Mouse (Mus musculus) hindbrain, embryonic 12.5 days (tissue): ENCODE results near the gene Aff3. TPM values are rescaled to one million over a fixed set of nuclear protein-coding genes. Genes with fewer than 3 reads are reported as not detected.

Experiments
- ATAC-seq: fragments of 200-750 bp; cut with Nextera tagmentation; 2 replicates; pipeline ENCODE4 v1.8.0; 2017; ENCODE audit warnings: moderate TSS enrichment; ENCODE audit not compliant: low FRiP score
- H3K27ac ChIP-seq: fragments of 300-500 bp; sonication (generic); 2 replicates; pipeline ENCODE4 v1.5.1; 2016; ENCODE audit warnings: mild to moderate bottlenecking
- H3K27me3 ChIP-seq: fragments of 300-500 bp; sonication (generic); 2 replicates; pipeline ENCODE4 v1.6.1; 2016; ENCODE audit warnings: mild to moderate bottlenecking
- H3K36me3 ChIP-seq: fragments of 300-500 bp; sonication (generic); 2 replicates; pipeline ENCODE4 v1.6.1; 2016; ENCODE audit warnings: mild to moderate bottlenecking
- H3K4me1 ChIP-seq: fragments of 300-500 bp; sonication (generic); 2 replicates; pipeline ENCODE4 v1.6.1; 2016
- H3K4me2 ChIP-seq: fragments of 300-500 bp; sonication (generic); replicated peaks from 2 replicates; pipeline ENCODE4 v1.6.1; 2016; ENCODE audit warnings: mild to moderate bottlenecking
- H3K4me3 ChIP-seq: fragments of 300-500 bp; sonication (generic); 2 replicates; pipeline ENCODE4 v1.5.1; 2016; ENCODE audit warnings: mild to moderate bottlenecking
- H3K9ac ChIP-seq: fragments of 300-500 bp; sonication (generic); 2 replicates; pipeline ENCODE4 v1.6.1; 2016; ENCODE audit warnings: mild to moderate bottlenecking, moderate library complexity
- H3K9me3 ChIP-seq: fragments of 300-500 bp; sonication (generic); replicated peaks from 2 replicates; pipeline ENCODE4 v1.6.1; 2016; ENCODE audit warnings: mild to moderate bottlenecking
- WGBS: fragments of 180-500 bp; shearing (Covaris S2); methylation state at CpG from one replicate; pipeline ENCODE4 v1.1.7; 2016; 5-methylcytosine and 5-hydroxymethylcytosine counted together
- polyA plus RNA-seq: library from polyadenylated mRNA; unstranded; fragments of >200 nt; fragmentation: Nextera tagmentation; extraction: Ambion mirVana; gene quantifications from 2 replicates; pipeline ENCODE4 v1.2.1, GENCODE M21; 2016

Gene Aff3
- polyA plus RNA-seq, 1 experiment from 2014 or later = 45.2 TPM

- peaks cover 38% of the 10 kb centered on the region for H3K4me1 ChIP-seq
- H3K27me3 ChIP-seq = no peaks in the 10 kb centered on the region
- no peak overlapping the region for H3K9ac ChIP-seq
- no peak overlapping the region for H3K4me2 ChIP-seq
- ATAC-seq = no peak
- H3K4me3 ChIP-seq = no peak overlapping the region
- H3K9me3 ChIP-seq = no peaks in the 10 kb centered on the region
- 0 out of 2 replicates have a peak, but pooled peaks cover 2% of the 10 kb centered on the region for H3K36me3 ChIP-seq
- 42% methylated on average over 4 of the region's 4 CpGs for WGBS
- H3K27ac ChIP-seq = no peak overlapping the region
Measured at GRCm38 (mm10) chr1:38514634-38515011, 150.1 kb downstream of the Aff3 start.

- H3K9me3 ChIP-seq = no peaks in the 10 kb centered on the region
- no peak overlapping the region for H3K9ac ChIP-seq
- H3K4me2 ChIP-seq = no peak overlapping the region
- no peaks in the 10 kb centered on the region for H3K27me3 ChIP-seq
- 55% methylated on average over 12 of the region's 12 CpGs for WGBS
- 0 out of 2 replicates have a peak, but pooled peaks cover 2% of the 10 kb centered on the region for H3K36me3 ChIP-seq
- H3K4me1 ChIP-seq = peaks cover 38% of the 10 kb centered on the region
- no peak overlapping the region for H3K4me3 ChIP-seq
- H3K27ac ChIP-seq = no peak overlapping the region
- no peak for ATAC-seq
Measured at GRCm38 (mm10) chr1:38513970-38514633, 150.7 kb downstream of the Aff3 start.

DNA sequence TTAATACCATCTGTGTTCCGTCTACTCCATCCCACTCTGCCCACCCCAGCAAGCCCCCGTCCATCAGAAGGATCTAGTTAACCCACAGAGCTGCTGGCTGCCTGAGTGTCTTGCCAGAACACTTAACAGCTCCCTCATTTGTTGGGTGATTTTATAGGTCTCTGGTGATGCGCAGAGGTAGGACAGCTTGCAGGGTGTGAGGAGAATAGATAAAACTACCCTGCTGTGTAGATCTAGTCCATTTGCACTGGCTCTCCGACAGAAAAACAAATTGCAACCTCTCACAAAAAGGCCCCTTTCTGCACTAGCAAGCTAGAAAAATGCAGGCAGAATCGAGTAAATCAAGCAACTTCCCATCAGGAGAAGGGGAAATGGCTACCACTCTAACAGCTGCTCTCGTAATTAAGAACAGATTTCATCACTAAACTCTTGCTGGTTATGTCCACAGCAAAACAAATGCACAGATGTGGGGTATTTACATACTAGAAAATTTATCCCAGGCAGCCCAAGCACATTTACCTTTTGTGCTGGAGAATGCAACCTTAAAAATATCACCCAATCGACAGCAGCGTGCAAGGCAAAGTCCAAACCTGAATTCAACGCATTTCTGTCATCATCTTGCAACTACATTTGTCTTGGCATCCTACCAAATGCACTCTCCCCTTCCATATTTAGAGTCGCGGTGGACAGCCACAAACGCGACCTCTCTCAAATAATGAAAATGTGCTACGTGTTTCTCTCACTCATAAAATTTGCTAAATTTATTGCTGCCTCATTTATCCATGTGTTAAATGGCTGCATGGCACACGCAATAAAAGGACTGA is 152.3 kb downstream of the Aff3 start:
- peak overlapping the region; percentile 13; the same call in 1 of the 2 replicates for H3K4me2 ChIP-seq
- H3K4me1 ChIP-seq = peaks cover 38% of the 10 kb centered on the region
- no peaks in the 10 kb centered on the region for H3K27me3 ChIP-seq
- H3K9ac ChIP-seq = no peak overlapping the region
- peak overlapping the region; percentile 64 for H3K27ac ChIP-seq
- 39% methylated on average over 15 of the region's 15 CpGs for WGBS
- H3K9me3 ChIP-seq = no peaks in the 10 kb centered on the region
- 0 out of 2 replicates have a peak, but pooled peaks have one; percentile 26 for ATAC-seq
- 0 out of 2 replicates have a peak, but pooled peaks cover 2% of the 10 kb centered on the region for H3K36me3 ChIP-seq
- H3K4me3 ChIP-seq = no peak overlapping the region

GRCm38 (mm10) chr1:38511076-38511475 is 153.7 kb downstream of the Aff3 start:
- no peaks in the 10 kb centered on the region for H3K9me3 ChIP-seq
- no peaks in the 10 kb centered on the region for H3K36me3 ChIP-seq
- no peaks in the 10 kb centered on the region for H3K27me3 ChIP-seq
- no peak overlapping the region for H3K9ac ChIP-seq
- ATAC-seq = no peak
- peaks cover 48% of the 10 kb centered on the region for H3K4me1 ChIP-seq
- WGBS = 53% methylated on average over 5 of the region's 5 CpGs
- peak overlapping the region; percentile 74 for H3K27ac ChIP-seq
- no peak overlapping the region for H3K4me3 ChIP-seq
- no peak overlapping the region for H3K4me2 ChIP-seq

DNA sequence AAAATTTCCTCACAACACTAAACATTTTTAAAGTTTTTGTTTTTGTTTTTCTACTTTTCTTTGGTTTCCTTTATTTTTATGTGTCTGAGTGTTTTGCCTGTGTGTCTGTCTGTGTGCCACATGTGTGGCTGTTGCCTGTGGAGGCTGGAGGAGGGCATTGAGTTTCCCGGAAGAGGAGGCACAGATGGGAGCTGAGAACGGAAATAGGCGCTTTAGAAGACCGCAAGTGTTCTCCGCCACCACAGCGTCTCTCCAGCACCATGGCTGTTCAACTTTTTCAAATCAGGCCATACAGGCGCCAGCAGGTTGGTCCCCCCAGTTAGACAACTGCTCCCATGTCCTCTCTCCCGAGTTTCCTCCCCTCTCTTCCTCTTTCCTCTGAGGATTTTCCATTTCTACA is 155.5 kb downstream of the Aff3 start:
- H3K27me3 ChIP-seq = no peaks in the 10 kb centered on the region
- no peak overlapping the region for H3K4me3 ChIP-seq
- no peak overlapping the region for H3K27ac ChIP-seq
- H3K4me2 ChIP-seq = no peak overlapping the region
- no peak overlapping the region for H3K9ac ChIP-seq
- peaks cover 39% of the 10 kb centered on the region for H3K4me1 ChIP-seq
- no peaks in the 10 kb centered on the region for H3K9me3 ChIP-seq
- no peaks in the 10 kb centered on the region for H3K36me3 ChIP-seq
- WGBS = 81% methylated on average over 8 of the region's 8 CpGs
- ATAC-seq = no peak

GRCm38 (mm10) chr1:38507636-38508179 is 157.0 kb downstream of the Aff3 start:
- Histone ChIP-seq H3K9me3 (no peaks in the 10 kb centered on the region), H3K4me3 (no peak overlapping the region), H3K9ac (no peak overlapping the region), H3K36me3 (no peaks in the 10 kb centered on the region), H3K4me2 (no peak overlapping the region), H3K4me1 (peaks cover 38% of the 10 kb centered on the region), H3K27me3 (no peaks in the 10 kb centered on the region), H3K27ac (no peak overlapping the region)
- ATAC-seq = no peak
- whole genome bisulfite sequencing = 81% methylated on average over 7 of the region's 7 CpGs

GRCm38 (mm10) chr1:38506396-38506795 is 158.4 kb downstream of the Aff3 start:
- ATAC-seq = no peak
- H3K27ac ChIP-seq = no peak overlapping the region
- H3K27me3 ChIP-seq = no peaks in the 10 kb centered on the region
- H3K9me3 ChIP-seq = no peaks in the 10 kb centered on the region
- no peak overlapping the region for H3K4me3 ChIP-seq
- no peaks in the 10 kb centered on the region for H3K36me3 ChIP-seq
- no peak overlapping the region for H3K9ac ChIP-seq
- no peak overlapping the region for H3K4me2 ChIP-seq
- 90% methylated on average over 3 of the region's 3 CpGs for WGBS
- peaks cover 38% of the 10 kb centered on the region for H3K4me1 ChIP-seq

GRCm38 (mm10) chr1:38503431-38504089 is 161.2 kb downstream of the Aff3 start:
- H3K9ac ChIP-seq = no peak overlapping the region
- ATAC-seq = peak; percentile 58
- H3K9me3 ChIP-seq = no peaks in the 10 kb centered on the region
- 0 out of 2 replicates have a peak overlapping the region, but pooled peaks have one; percentile 45 for H3K27ac ChIP-seq
- WGBS = 71% methylated on average over 13 of the region's 13 CpGs
- H3K4me1 ChIP-seq = peaks cover 29% of the 10 kb centered on the region
- H3K4me2 ChIP-seq = no peak overlapping the region
- no peak overlapping the region for H3K4me3 ChIP-seq
- H3K36me3 ChIP-seq = no peaks in the 10 kb centered on the region
- H3K27me3 ChIP-seq = no peaks in the 10 kb centered on the region

DNA sequence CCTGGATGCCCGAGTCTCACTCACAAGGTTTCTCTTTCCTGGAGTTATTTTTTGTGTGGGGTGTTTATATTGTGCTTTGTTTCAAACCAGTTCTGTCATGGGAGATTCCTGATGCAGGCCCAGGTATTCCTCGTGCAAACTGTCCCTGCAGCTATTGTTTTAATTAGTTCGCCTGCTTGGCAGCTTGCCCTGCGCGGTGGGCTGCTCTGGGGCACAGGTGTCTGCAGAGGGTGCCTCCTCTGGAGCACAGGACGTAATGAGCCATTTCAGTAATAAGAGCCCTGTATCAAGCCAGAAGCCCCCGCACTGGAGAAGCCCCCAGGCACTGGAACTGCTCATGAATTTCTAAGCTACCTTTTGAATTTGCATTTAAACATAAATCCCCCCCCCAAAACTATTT is 162.0 kb downstream of the Aff3 start:
- no peak overlapping the region for H3K4me2 ChIP-seq
- H3K27me3 ChIP-seq = no peaks in the 10 kb centered on the region
- 59% methylated on average over 7 of the region's 7 CpGs for whole genome bisulfite sequencing
- no peak overlapping the region for H3K9ac ChIP-seq
- H3K36me3 ChIP-seq = no peaks in the 10 kb centered on the region
- H3K9me3 ChIP-seq = no peaks in the 10 kb centered on the region
- H3K27ac ChIP-seq = peak overlapping the region; percentile 68
- peak; percentile 78 for ATAC-seq
- H3K4me1 ChIP-seq = peaks cover 34% of the 10 kb centered on the region
- no peak overlapping the region for H3K4me3 ChIP-seq

DNA sequence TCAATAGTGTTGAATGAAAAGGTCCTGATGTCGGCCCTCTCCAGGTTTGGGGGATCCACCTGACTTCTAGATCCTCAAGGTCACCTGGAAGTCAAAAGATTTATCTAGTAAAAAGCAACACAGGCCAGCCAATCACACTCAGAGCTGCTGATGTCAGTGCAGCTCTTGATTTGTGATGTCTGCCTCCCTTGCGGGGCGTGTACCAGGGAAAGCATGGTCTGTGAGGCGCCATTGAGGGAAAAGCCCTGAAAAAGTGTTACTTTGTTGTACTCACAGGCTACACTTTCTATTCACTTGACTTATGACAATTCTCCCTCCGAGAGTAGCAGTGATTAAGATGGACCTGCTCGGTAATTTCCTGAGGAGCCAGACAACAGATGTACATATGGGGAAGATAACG is 163.5 kb downstream of the Aff3 start:
- no peaks in the 10 kb centered on the region for H3K36me3 ChIP-seq
- no peak overlapping the region for H3K4me3 ChIP-seq
- no peaks in the 10 kb centered on the region for H3K9me3 ChIP-seq
- no peaks in the 10 kb centered on the region for H3K27me3 ChIP-seq
- H3K4me2 ChIP-seq = no peak overlapping the region
- H3K4me1 ChIP-seq = peaks cover 33% of the 10 kb centered on the region
- H3K27ac ChIP-seq = no peak overlapping the region
- 90% methylated on average over 7 of the region's 7 CpGs for WGBS
- H3K9ac ChIP-seq = no peak overlapping the region
- ATAC-seq = no peak

- H3K4me3 ChIP-seq = no peak overlapping the region
- H3K9ac ChIP-seq = no peak overlapping the region
- H3K27me3 ChIP-seq = no peaks in the 10 kb centered on the region
- H3K36me3 ChIP-seq = no peaks in the 10 kb centered on the region
- ATAC-seq = no peak
- peaks cover 33% of the 10 kb centered on the region for H3K4me1 ChIP-seq
- no peaks in the 10 kb centered on the region for H3K9me3 ChIP-seq
- H3K27ac ChIP-seq = no peak overlapping the region
- no peak overlapping the region for H3K4me2 ChIP-seq
- 86% methylated on average over 6 of the region's 6 CpGs for WGBS
Measured at GRCm38 (mm10) chr1:38499500-38499899, 165.3 kb downstream of the Aff3 start.

- Histone ChIP-seq H3K4me3 (no peak overlapping the region), H3K4me1 (peaks cover 26% of the 10 kb centered on the region), H3K4me2 (no peak overlapping the region), H3K27me3 (no peaks in the 10 kb centered on the region), H3K9me3 (no peaks in the 10 kb centered on the region), H3K9ac (no peak overlapping the region), H3K36me3 (no peaks in the 10 kb centered on the region), H3K27ac (peak overlapping the region; percentile 40)
- no peak for ATAC-seq
- WGBS = 21% methylated on average over 6 of the region's 6 CpGs
Measured at GRCm38 (mm10) chr1:38497576-38497975, 167.2 kb downstream of the Aff3 start.
